ENCODE assay signal across 8 mouse cellular contexts in the genomic region with DNA sequence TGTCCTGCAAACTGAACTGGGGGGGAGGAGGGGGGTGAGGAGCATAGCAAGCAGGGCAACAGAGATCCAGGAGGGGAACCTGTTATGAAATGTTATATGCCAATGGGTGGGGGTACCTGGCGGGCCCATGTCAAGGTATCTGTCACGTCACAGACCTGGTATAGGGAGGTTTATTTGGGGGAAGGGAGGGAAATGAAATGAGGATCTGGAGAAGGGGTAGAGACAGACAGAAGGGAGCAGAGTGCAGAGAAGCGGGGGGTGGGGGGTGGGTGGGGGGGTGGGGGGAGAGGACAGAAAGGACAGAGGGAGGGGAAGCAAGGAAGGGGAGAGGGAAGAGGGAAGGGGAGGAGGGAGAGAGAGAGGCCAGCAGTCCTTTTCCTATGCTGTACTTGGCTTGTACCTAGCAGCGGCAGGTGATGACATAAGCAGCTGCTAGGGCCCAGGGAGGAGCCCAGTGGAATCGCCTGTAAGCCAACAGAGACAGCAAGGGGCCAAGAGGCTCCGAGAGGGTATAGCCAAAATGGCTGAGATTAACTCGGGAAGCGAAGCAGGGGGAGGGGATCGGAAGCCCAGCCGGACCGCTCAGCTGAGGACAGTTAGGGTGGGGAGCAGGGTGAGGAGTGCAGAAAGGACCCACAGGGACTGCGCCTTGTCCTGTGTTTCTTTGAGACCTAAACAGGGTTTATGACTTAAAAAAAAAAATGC. TPM values are rescaled to one million over a fixed set of nuclear protein-coding genes. Genes with fewer than 3 reads are reported as not detected.
DNase-seq lines count a peak whose midpoint lies in the region; ATAC-seq and TF ChIP-seq lines count a peak whose summit lies in the region.

No protein-coding gene starts in this region.

- H3K4me3 ChIP-seq in kidney, embryonic 14.5 days (ENCODE audit: low read length) = peak overlapping the region; percentile 31
- H3K4me3 ChIP-seq in hindbrain, embryonic 11.5 days (ENCODE audit: low read depth, low read length) = peak overlapping the region; percentile 23; the same call in 1 of the 2 replicates
- peak overlapping the region; percentile 19; the same call in 1 of the 2 replicates for H3K4me3 ChIP-seq in liver, postnatal 0 days (ENCODE audit: low read depth, low read length)
- H3K4me3 ChIP-seq in stomach, embryonic 15.5 days (replicated peaks) = peak overlapping the region; percentile 33

- H3K27ac ChIP-seq in kidney, embryonic 14.5 days (ENCODE audit: low read depth, low read length) = no peak overlapping the region
- H3K27ac ChIP-seq in hindbrain, embryonic 11.5 days (ENCODE audit: low read depth, low read length) = no peak overlapping the region
- H3K27ac ChIP-seq in liver, postnatal 0 days (ENCODE audit: low read depth) = no peak overlapping the region
- H3K27ac ChIP-seq in stomach, embryonic 15.5 days = no peak overlapping the region

- H3K4me1 ChIP-seq in kidney, embryonic 14.5 days (ENCODE audit: control insufficient read depth, insufficient read depth, low read length) = no peaks in the 10 kb centered on the region
- no peaks in the 10 kb centered on the region for H3K4me1 ChIP-seq in hindbrain, embryonic 11.5 days (replicated peaks; ENCODE audit: control insufficient read depth, insufficient read depth, low read length)
- no peaks in the 10 kb centered on the region for H3K4me1 ChIP-seq in liver, postnatal 0 days (ENCODE audit: insufficient read depth)
- H3K4me1 ChIP-seq in stomach, embryonic 15.5 days = 0 out of 2 replicates have a peak, but pooled peaks cover 3% of the 10 kb centered on the region

- no peaks in the 10 kb centered on the region for H3K36me3 ChIP-seq in kidney, embryonic 14.5 days (ENCODE audit: control insufficient read depth, insufficient read depth, low read length)
- H3K36me3 ChIP-seq in hindbrain, embryonic 11.5 days (ENCODE audit: control insufficient read depth, insufficient read depth, low read length) = no peaks in the 10 kb centered on the region
- H3K36me3 ChIP-seq in liver, postnatal 0 days (replicated peaks; ENCODE audit: insufficient read depth, low read length) = no peaks in the 10 kb centered on the region
- no peaks in the 10 kb centered on the region for H3K36me3 ChIP-seq in stomach, embryonic 15.5 days

- no peaks in the 10 kb centered on the region for H3K9me3 ChIP-seq in kidney, embryonic 14.5 days (ENCODE audit: control insufficient read depth, low read length)
- H3K9me3 ChIP-seq in hindbrain, embryonic 11.5 days (ENCODE audit: control insufficient read depth, low read length) = no peaks in the 10 kb centered on the region
- no peaks in the 10 kb centered on the region for H3K9me3 ChIP-seq in liver, postnatal 0 days (ENCODE audit: low read length)
- no peaks in the 10 kb centered on the region for H3K9me3 ChIP-seq in stomach, embryonic 15.5 days

- 13% methylated on average over 12 of the region's 12 CpGs for WGBS in kidney, embryonic 14.5 days
- 10% methylated on average over 11 of the region's 12 CpGs for WGBS in hindbrain, embryonic 11.5 days
- 20% methylated on average over 12 of the region's 12 CpGs for WGBS in liver, postnatal 0 days (ENCODE audit: insufficient replicate concordance)
- WGBS in stomach, embryonic 15.5 days = 17% methylated on average over 12 of the region's 12 CpGs

- H3K27me3 ChIP-seq in kidney, embryonic 14.5 days (ENCODE audit: control insufficient read depth, insufficient read depth, low read length) = no peaks in the 10 kb centered on the region
- no peaks in the 10 kb centered on the region for H3K27me3 ChIP-seq in hindbrain, embryonic 11.5 days (ENCODE audit: control insufficient read depth, insufficient read depth, low read length)
- no peaks in the 10 kb centered on the region for H3K27me3 ChIP-seq in liver, postnatal 0 days (ENCODE audit: insufficient read depth, low read length)
- H3K27me3 ChIP-seq in stomach, embryonic 15.5 days (replicated peaks) = no peaks in the 10 kb centered on the region

- no peak for TF ChIP-seq EP300 in liver, postnatal 0 days (IDR thresholded peaks at IDR 0.05; ENCODE audit: low read depth)

- peak overlapping the region; percentile 63 for H3K4me2 ChIP-seq in kidney, embryonic 14.5 days (replicated peaks; ENCODE audit: low read depth, low read length)
- H3K4me2 ChIP-seq in hindbrain, embryonic 11.5 days (replicated peaks; ENCODE audit: low read depth, low read length) = peak overlapping the region; percentile 46
- peak overlapping the region; percentile 46 for H3K4me2 ChIP-seq in liver, postnatal 0 days (ENCODE audit: low read depth, low read length)
- peak overlapping the region; percentile 67 for H3K4me2 ChIP-seq in stomach, embryonic 15.5 days

- ATAC-seq in kidney, embryonic 14.5 days (ENCODE audit: low FRiP score, low TSS enrichment) = peak; percentile 85
- ATAC-seq in hindbrain, embryonic 11.5 days (ENCODE audit: low FRiP score) = peak; percentile 49
- ATAC-seq in liver, postnatal 0 days = no peak
- peak; percentile 47; the same call in 1 of the 2 replicates for ATAC-seq in stomach, embryonic 15.5 days (ENCODE audit: insufficient read depth, low FRiP score, low read depth)

- no peak for TF ChIP-seq CTCF in liver, postnatal 0 days (IDR thresholded peaks at IDR 0.05; ENCODE audit: low read depth)

- H3K9ac ChIP-seq in kidney, embryonic 14.5 days (ENCODE audit: low read depth, low read length) = peak overlapping the region; percentile 50; the same call in 1 of the 2 replicates
- peak overlapping the region; percentile 52; the same call in 1 of the 2 replicates for H3K9ac ChIP-seq in hindbrain, embryonic 11.5 days (ENCODE audit: low read depth, low read length)
- no peak overlapping the region for H3K9ac ChIP-seq in liver, postnatal 0 days (replicated peaks)
- H3K9ac ChIP-seq in stomach, embryonic 15.5 days = no peak overlapping the region

- no peak for DNase-seq in kidney, adult 8-10 months
- peak; percentile 51 for DNase-seq in embryo, embryonic 9.5 days (ENCODE audit: extremely low spot score)
- DNase-seq in hindbrain, embryonic 11.5 days (ENCODE audit: low spot score) = peak; percentile 45
- no peak for DNase-seq in liver, postnatal 0 days
- no peak for DNase-seq in layer of hippocampus, postnatal 36 days
- DNase-seq in cerebellum, adult 8-10 months = no peak

RNA-seq across cellular contexts. Expression of gene Gm9195, which starts 14.5 kb away (rescaled TPM):
- polyA plus RNA-seq in kidney, embryonic 14.5 days (2014; fragmentation: Nextera tagmentation; extraction: Ambion mirVana) = not detected in 2 replicates
- not detected in 2 replicates for polyA plus RNA-seq in hindbrain, embryonic 11.5 days (2014; fragmentation: Nextera tagmentation; extraction: Ambion mirVana)
- not detected in 2 replicates for polyA plus RNA-seq in liver, postnatal 0 days (2015; fragmentation: Nextera tagmentation; extraction: Ambion mirVana)
- polyA plus RNA-seq in stomach, embryonic 15.5 days (2015; fragmentation: Nextera tagmentation; extraction: Ambion mirVana) = not detected in 2 replicates
- not detected for total RNA-seq in layer of hippocampus, postnatal 36 days (2021)

Comparison
In these comparisons a context has a peak if more than half of its experiments do, and no peak if none do; other contexts are left out.
1. H3K9ac ChIP-seq: peak in kidney, embryonic 14.5 days (single experiment) and hindbrain, embryonic 11.5 days (single experiment); none in liver, postnatal 0 days (single experiment) and stomach, embryonic 15.5 days (single experiment).
2. DNase-seq: peak in embryo, embryonic 9.5 days (single experiment) and hindbrain, embryonic 11.5 days (single experiment); none in kidney, adult 8-10 months (0 of 2), liver, postnatal 0 days (single experiment), layer of hippocampus, postnatal 36 days (0 of 2) and cerebellum, adult 8-10 months (single experiment).
3. Peak in every context shown above with its lines, with median percentiles within 50 percentile points of each other: H3K4me2 ChIP-seq and H3K4me3 ChIP-seq.